Mouse (Mus musculus): ENCODE data around the gene Slc10a6. TPM values are rescaled to one million over a fixed set of nuclear protein-coding genes. Genes with fewer than 3 reads are reported as not detected.

Slc10a6 gene
- polyA plus RNA-seq, 1 experiment from 2014 or later, result not detected

DNA sequence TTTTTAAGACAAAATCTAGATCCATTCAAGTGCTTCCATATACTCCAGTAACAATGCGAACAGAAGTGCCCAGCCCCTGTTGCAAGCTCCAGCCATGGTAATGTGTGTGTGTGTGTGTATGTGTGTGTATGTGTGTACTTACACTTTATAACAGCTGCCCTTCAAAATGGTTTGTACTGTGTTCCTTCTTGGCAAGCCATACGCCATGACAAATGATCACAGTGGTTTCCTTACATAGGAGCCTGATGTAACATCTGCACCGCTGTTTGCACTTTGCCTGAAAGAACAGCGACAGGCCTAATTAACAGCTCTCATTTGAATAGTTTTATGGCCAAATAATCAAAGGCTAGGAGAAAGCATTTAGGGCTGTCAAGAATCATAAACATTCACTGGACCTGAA lies 25.6 kb upstream of the Slc10a6 start:
- H3K9me3 ChIP-seq (replicated peaks), result no peaks in the 10 kb centered on the region
- peak overlapping the region; percentile 59; the same call in 1 of the 2 replicates for H3K4me3 ChIP-seq
- WGBS, result 55% methylated on average over 4 of the region's 4 CpGs
- peaks cover 3% of the 10 kb centered on the region; the same call in 1 of the 2 replicates for H3K27me3 ChIP-seq
- no peaks in the 10 kb centered on the region for H3K36me3 ChIP-seq (ENCODE audit: poor library complexity, severe bottlenecking)
- H3K4me1 ChIP-seq, result no peaks in the 10 kb centered on the region
- H3K9ac ChIP-seq, result no peak overlapping the region
- no peak for ATAC-seq
- peak overlapping the region; percentile 98 for H3K4me2 ChIP-seq
- no peak overlapping the region for H3K27ac ChIP-seq

DNA sequence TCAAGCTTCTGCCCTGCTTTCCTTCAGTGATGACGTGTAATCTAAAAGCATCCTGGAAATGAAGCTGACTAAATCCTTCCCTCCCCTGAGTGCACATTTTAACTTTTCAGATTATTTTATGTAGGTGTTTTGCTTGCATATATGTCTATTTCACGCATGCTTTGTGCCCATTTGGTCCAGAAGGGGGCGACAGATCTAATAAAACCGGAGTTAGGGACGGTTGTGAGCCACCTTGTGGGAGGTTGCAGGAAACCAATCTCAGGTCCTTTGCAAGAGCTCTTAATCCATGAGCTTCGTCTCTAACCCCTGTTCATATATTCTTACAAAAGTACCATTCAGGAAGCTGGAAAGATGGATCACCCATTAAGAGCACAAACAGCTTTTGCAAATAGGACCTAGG lies 25.0 kb upstream of the Slc10a6 start:
- H3K9ac ChIP-seq, result no peak overlapping the region
- H3K9me3 ChIP-seq (replicated peaks), result no peaks in the 10 kb centered on the region
- no peaks in the 10 kb centered on the region for H3K36me3 ChIP-seq (ENCODE audit: poor library complexity, severe bottlenecking)
- no peak overlapping the region for H3K4me3 ChIP-seq
- no peak for ATAC-seq
- WGBS, result 33% methylated on average over 6 of the region's 6 CpGs
- H3K4me2 ChIP-seq, result no peak overlapping the region
- peaks cover 3% of the 10 kb centered on the region; the same call in 1 of the 2 replicates for H3K27me3 ChIP-seq
- no peak overlapping the region for H3K27ac ChIP-seq
- no peaks in the 10 kb centered on the region for H3K4me1 ChIP-seq

DNA sequence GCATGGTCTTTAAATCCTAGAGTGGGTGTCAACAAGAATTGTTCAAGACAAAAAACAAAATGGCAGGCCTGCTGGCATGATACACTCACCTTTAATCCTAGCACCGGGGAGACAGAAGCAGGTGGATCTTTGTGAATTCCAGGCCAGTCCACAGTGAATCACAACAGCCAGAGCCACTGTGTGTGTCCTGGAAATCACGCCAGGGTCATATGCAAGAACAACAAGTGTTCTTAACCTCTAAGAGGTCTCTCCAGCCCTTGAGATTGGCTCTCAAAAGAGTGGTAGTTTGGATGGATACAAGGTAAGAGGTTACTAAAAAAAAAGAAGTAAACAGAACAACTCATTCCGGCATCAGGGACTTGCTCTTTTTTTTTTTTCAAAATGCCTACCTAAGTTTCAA lies 18.1 kb upstream of the Slc10a6 start:
- Histone ChIP-seq H3K27me3 (no peaks in the 10 kb centered on the region), H3K9me3 (replicated peaks) (no peaks in the 10 kb centered on the region), H3K9ac (no peak overlapping the region), H3K27ac (no peak overlapping the region), H3K4me2 (no peak overlapping the region), H3K4me1 (no peaks in the 10 kb centered on the region), H3K4me3 (no peak overlapping the region), H3K36me3 (ENCODE audit: poor library complexity, severe bottlenecking) (no peaks in the 10 kb centered on the region)
- WGBS, result 87% methylated on average over 3 of the region's 3 CpGs
- ATAC-seq, result no peak

DNA sequence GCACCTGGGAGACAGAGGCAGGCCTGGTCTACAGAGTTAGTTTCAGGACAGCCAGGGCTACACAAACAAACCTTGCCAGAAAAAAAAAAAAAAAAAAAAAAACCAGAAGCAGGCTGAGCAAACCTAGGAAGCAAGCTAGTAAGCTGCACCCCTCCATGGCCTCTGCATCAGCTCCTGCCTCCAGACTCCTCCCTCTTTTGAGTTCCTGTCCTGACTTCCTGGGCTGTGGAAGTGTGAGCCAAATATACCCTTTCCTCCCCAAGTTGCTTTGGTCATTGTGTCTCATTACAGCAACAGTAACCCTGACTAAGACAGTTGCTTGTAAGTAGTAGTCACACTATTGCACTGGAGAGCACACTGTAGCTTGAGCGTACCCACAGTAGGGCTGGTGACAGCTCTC lies 15.0 kb upstream of the Slc10a6 start:
- no peak overlapping the region for H3K9ac ChIP-seq
- no peaks in the 10 kb centered on the region for H3K27me3 ChIP-seq
- no peaks in the 10 kb centered on the region for H3K9me3 ChIP-seq (replicated peaks)
- no peaks in the 10 kb centered on the region for H3K36me3 ChIP-seq (ENCODE audit: poor library complexity, severe bottlenecking)
- no peaks in the 10 kb centered on the region for H3K4me1 ChIP-seq
- no peak overlapping the region for H3K27ac ChIP-seq
- ATAC-seq, result no peak
- WGBS, result 100% methylated on average over 1 of the region's 1 CpGs
- no peak overlapping the region for H3K4me2 ChIP-seq
- no peak overlapping the region for H3K4me3 ChIP-seq

DNA sequence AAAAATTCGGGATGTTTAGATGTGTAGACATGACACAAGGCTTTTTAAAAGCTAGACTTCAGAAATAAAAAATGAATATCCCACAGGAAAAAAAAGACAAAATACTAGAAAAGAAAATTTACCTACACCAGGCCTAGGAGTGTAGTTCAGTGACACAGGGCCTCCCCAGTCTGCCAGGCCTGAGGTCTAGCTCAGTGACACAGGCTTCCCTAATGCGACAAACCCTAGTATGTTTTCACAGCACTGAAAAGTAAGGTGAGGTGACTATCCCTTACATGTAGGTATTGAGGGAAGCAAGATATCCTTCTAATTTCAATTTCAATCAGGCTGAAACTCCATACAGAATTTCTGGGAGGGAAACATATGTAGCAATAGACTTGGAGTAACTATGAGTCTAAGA lies 8.0 kb upstream of the Slc10a6 start:
- no peak overlapping the region for H3K27ac ChIP-seq
- H3K4me2 ChIP-seq, result no peak overlapping the region
- H3K36me3 ChIP-seq (ENCODE audit: poor library complexity, severe bottlenecking), result no peaks in the 10 kb centered on the region
- WGBS, result 91% methylated on average over 2 of the region's 2 CpGs
- no peaks in the 10 kb centered on the region for H3K4me1 ChIP-seq
- H3K9me3 ChIP-seq (replicated peaks), result no peaks in the 10 kb centered on the region
- no peak for ATAC-seq
- H3K4me3 ChIP-seq, result no peak overlapping the region
- H3K9ac ChIP-seq, result no peak overlapping the region
- H3K27me3 ChIP-seq, result no peaks in the 10 kb centered on the region

DNA sequence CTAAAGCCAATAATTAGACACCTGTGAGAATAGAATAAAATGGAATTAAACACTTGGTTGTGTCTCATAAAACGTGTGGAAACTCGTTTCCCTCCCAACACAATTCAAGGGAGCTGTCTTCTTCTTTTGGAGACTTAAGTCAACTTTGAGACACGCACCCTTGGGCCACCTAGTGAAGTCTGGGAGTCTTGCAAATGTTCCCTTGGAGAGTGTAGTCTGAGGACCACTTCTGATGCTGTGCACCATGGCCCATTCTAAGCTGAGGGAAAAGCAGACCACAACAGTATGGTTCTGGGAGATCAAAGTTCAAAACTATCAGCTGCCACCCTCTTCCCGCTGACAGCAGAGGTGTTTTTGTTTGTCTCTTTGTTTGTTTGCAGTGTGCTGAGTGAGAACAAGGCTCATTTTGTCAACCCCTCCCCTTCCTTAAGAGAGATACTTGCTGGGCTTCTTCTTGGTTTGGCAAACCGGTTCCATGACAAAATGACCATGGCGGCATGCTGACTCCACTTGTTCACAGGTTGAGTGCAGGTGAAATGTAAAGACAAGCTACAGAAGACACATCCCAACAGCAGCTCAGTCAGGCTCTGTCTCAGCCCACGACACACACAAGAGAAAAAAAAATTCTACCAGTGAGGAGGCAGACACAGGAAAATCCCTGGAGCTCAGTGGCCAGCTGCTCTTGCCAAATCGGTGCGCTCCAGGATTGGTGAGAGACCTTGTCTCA lies 814 bp upstream of the Slc10a6 start:
- H3K4me3 ChIP-seq, result no peak overlapping the region
- H3K9me3 ChIP-seq (replicated peaks), result no peaks in the 10 kb centered on the region
- no peak overlapping the region for H3K9ac ChIP-seq
- H3K27me3 ChIP-seq, result no peaks in the 10 kb centered on the region
- H3K4me2 ChIP-seq, result no peak overlapping the region
- no peak overlapping the region for H3K27ac ChIP-seq
- ATAC-seq, result no peak
- no peaks in the 10 kb centered on the region for H3K36me3 ChIP-seq (ENCODE audit: poor library complexity, severe bottlenecking)
- peaks cover 10% of the 10 kb centered on the region for H3K4me1 ChIP-seq
- WGBS, result 77% methylated on average over 9 of the region's 9 CpGs

DNA sequence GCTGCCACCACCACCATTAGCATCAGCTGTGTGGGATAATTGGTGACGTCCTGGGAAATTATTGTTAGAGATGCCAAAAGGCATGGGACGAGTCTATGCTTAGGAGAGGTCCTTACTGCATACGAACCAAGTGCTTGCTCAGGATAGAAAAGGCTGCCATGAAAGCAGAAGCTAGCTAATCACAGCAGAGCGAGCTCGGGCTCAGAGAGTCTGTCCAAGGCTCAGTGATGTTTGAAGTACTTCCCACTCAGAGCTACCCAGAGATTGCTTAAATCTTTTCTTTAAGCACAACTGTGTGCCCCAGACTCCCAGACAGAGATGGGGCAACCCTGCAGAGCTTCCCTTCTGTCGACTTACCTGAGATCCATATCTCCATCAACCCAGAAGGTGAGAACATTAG lies 704 bp downstream of the Slc10a6 start:
- Histone ChIP-seq H3K27ac (no peak overlapping the region), H3K4me2 (no peak overlapping the region), H3K4me3 (no peak overlapping the region), H3K36me3 (ENCODE audit: poor library complexity, severe bottlenecking) (no peaks in the 10 kb centered on the region), H3K9ac (no peak overlapping the region), H3K27me3 (no peaks in the 10 kb centered on the region), H3K4me1 (peaks cover 15% of the 10 kb centered on the region), H3K9me3 (replicated peaks) (no peaks in the 10 kb centered on the region)
- WGBS, result 86% methylated on average over 6 of the region's 6 CpGs
- ATAC-seq, result no peak

DNA sequence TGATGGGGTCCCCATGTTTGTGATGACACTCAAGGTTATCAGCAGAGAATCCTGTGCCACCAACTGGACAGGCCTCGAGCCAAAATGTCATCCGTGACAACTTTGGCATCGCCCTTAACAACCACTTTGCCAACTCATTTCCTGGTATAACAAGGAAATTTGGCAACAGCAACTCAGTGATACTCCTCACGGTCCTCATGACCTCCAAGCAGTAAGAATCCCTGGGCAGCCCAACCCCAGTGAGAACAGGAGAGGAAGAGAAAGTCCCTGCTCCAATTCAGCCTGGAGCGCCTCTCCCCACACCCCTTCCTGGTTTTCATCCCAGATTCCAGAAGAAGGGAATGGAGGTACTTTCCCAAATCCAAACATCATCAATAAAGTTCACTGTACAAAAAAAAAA lies 4.4 kb downstream of the Slc10a6 start:
- Histone ChIP-seq H3K4me3 (no peak overlapping the region), H3K4me2 (no peak overlapping the region), H3K27ac (no peak overlapping the region), H3K9me3 (replicated peaks) (no peaks in the 10 kb centered on the region), H3K4me1 (peaks cover 14% of the 10 kb centered on the region), H3K9ac (no peak overlapping the region), H3K27me3 (no peaks in the 10 kb centered on the region), H3K36me3 (ENCODE audit: poor library complexity, severe bottlenecking) (no peaks in the 10 kb centered on the region)
- no peak for ATAC-seq
- WGBS, result 95% methylated on average over 5 of the region's 5 CpGs

DNA sequence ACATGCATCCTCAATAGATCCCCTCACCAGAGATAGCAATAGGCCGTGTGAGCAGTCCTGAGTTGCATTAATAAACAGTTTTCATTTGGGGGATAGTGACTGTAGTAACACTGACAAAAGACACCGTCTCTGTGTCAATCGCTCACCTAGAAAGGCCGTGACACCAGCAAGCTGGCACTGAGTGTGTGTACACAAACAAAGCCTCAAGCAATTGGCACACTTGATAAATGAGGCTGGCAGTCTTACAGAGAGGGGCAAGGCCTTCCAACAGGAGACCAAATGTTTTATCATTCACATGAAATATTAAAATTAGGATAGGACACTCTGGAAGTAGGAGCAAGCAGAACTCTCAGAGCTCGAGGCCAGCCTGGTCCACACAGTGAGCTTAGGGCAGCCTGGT lies 6.9 kb downstream of the Slc10a6 start:
- Histone ChIP-seq H3K9me3 (replicated peaks) (no peaks in the 10 kb centered on the region), H3K4me2 (no peak overlapping the region), H3K4me1 (peaks cover 5% of the 10 kb centered on the region; the same call in 1 of the 2 replicates), H3K27me3 (no peaks in the 10 kb centered on the region), H3K27ac (no peak overlapping the region), H3K36me3 (ENCODE audit: poor library complexity, severe bottlenecking) (no peaks in the 10 kb centered on the region), H3K9ac (no peak overlapping the region), H3K4me3 (no peak overlapping the region)
- WGBS, result 78% methylated on average over 5 of the region's 5 CpGs
- ATAC-seq, result no peak

DNA sequence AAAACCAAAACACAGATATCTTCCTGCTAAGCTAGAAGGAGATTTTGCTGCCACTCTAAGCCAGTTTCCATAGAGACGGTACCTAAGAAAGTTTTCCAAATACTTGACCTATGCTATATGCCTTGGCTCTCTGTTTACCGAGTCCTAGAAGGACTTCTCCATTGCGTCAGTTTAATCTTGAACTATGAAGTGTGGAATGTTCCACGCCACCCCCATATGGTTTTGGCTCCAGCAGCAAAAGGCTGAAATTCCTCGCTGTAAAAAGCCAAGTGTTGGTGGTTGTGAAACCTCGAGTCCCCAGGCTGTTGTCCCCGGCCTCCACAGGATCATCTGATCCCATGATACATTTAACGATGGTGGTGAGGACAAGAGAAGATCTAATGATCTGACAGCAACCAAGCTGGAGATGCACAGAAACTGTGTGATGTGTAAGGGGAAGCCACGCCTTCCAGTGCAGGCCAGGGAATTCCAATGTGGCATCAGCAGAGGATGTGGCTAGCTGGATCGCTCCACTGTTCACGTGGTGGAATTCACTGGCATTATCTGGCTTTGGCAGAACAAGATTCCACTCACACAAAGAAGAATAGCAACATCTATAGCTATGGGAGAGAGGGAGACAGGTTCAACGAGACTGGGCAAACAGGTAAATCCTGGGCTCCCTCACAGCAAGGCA lies 8.8 kb downstream of the Slc10a6 start:
- Histone ChIP-seq H3K27ac (no peak overlapping the region), H3K4me3 (no peak overlapping the region), H3K36me3 (ENCODE audit: poor library complexity, severe bottlenecking) (no peaks in the 10 kb centered on the region), H3K4me2 (no peak overlapping the region), H3K9ac (no peak overlapping the region), H3K27me3 (no peaks in the 10 kb centered on the region), H3K9me3 (replicated peaks) (no peaks in the 10 kb centered on the region), H3K4me1 (peaks cover 5% of the 10 kb centered on the region; the same call in 1 of the 2 replicates)
- WGBS, result 80% methylated on average over 12 of the region's 12 CpGs
- ATAC-seq, result no peak

DNA sequence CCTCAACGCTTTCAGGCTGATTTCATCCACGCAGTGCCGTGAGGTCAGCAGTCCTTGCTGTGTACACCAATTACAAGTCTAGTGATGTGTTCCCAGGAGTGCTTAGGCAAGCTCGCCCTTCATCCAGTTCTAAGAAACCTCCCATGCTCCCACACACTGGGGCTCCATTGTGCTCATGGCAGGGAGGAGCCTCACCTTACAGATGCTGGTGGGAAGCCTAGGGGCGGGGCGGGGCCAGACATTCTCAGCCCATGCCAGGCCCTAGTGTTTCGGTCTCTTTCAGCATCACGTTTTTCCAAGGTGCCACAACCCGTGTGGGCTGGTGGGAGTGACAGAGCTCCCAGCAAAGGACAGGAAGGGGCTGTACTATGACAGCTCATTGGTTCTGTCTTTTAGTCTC lies 12.0 kb downstream of the Slc10a6 start:
- Histone ChIP-seq H3K36me3 (ENCODE audit: poor library complexity, severe bottlenecking) (no peaks in the 10 kb centered on the region), H3K9me3 (replicated peaks) (no peaks in the 10 kb centered on the region), H3K27me3 (no peaks in the 10 kb centered on the region), H3K4me1 (no peaks in the 10 kb centered on the region), H3K9ac (no peak overlapping the region), H3K4me3 (no peak overlapping the region), H3K27ac (no peak overlapping the region), H3K4me2 (no peak overlapping the region)
- 55% methylated on average over 9 of the region's 9 CpGs for WGBS
- ATAC-seq, result no peak

DNA sequence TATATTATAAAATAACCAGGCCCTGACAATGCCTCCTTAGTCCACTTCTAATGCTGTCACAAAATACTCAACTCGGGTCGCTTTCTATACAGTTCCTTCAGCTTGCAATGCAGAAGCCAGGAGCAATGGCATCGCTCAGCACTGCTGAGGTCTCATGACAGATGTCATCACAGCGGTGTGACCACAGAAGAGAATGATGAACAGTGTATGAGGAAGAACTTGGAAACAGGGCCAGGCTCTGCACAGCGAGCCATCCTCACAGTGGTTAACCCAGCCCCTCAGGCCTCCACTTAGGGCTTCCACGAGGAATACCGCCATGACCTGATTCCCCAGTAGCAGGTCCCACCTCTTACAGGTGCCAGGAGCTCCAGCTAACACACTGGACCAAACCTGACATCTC lies 14.8 kb downstream of the Slc10a6 start:
- Histone ChIP-seq H3K4me1 (no peaks in the 10 kb centered on the region), H3K36me3 (ENCODE audit: poor library complexity, severe bottlenecking) (no peaks in the 10 kb centered on the region), H3K9me3 (replicated peaks) (no peaks in the 10 kb centered on the region), H3K9ac (no peak overlapping the region), H3K27me3 (no peaks in the 10 kb centered on the region), H3K27ac (no peak overlapping the region), H3K4me3 (no peak overlapping the region), H3K4me2 (no peak overlapping the region)
- ATAC-seq, result no peak
- 92% methylated on average over 7 of the region's 7 CpGs for WGBS

DNA sequence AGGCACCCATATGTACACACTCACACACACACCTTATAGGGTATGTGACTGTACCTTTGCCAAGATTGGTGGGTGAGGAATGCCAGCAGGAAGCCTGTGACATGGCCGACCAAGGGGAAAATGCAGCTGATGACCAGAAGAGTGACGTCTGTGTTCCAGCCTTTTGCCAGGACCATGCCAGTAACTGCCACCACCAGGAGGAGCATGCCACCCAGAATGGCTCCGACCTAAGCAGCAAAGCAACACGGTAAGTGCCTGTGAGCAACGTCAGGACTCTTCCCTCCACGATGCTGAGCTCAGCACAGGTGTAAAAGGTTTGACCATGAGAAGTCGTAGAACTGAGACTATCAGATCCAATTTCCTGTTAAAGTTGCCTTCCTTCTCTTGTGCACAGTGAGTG lies 16.9 kb downstream of the Slc10a6 start:
- Histone ChIP-seq H3K4me2 (no peak overlapping the region), H3K4me3 (no peak overlapping the region), H3K36me3 (ENCODE audit: poor library complexity, severe bottlenecking) (no peaks in the 10 kb centered on the region), H3K27me3 (no peaks in the 10 kb centered on the region), H3K9me3 (replicated peaks) (no peaks in the 10 kb centered on the region), H3K9ac (no peak overlapping the region), H3K4me1 (no peaks in the 10 kb centered on the region), H3K27ac (no peak overlapping the region)
- WGBS, result 89% methylated on average over 7 of the region's 7 CpGs
- no peak for ATAC-seq
